Mouse (Mus musculus): Measurements from ENCODE around the gene Morc2a.

GRCm38 (mm10) chr11:3722036-3722435, 73.0 kb downstream of the Morc2a start:
- TF ChIP-seq POLR2A (IDR thresholded peaks at IDR 0.05; ENCODE audit: borderline replicate concordance, low read depth, low read length) (no peak), CTCF (IDR thresholded peaks at IDR 0.05; ENCODE audit: low read depth, low read length) (no peak)

All from bone marrow macrophage, adult 2 months (primary cell).